Mouse (Mus musculus): ENCODE data around the gene Slc2a9. TPM values are rescaled to one million over a fixed set of nuclear protein-coding genes. Genes with fewer than 3 reads are reported as not detected.

The Slc2a9 gene
- polyA plus RNA-seq, 1 experiment from 2014 or later, result 0.64 TPM

GRCm38 (mm10) chr5:38302651-38303050 is 200.3 kb downstream of the Slc2a9 start:
- H3K4me1 ChIP-seq (replicated peaks), result no peaks in the 10 kb centered on the region
- H3K9ac ChIP-seq, result no peak overlapping the region
- H3K36me3 ChIP-seq, result no peaks in the 10 kb centered on the region
- no peak overlapping the region for H3K27ac ChIP-seq (replicated peaks)
- H3K4me3 ChIP-seq, result no peak overlapping the region
- H3K4me2 ChIP-seq, result no peak overlapping the region
- ATAC-seq (ENCODE audit: low read depth), result no peak
- H3K27me3 ChIP-seq, result no peaks in the 10 kb centered on the region; the same call in 1 of the 2 replicates
- 21% methylated on average over 12 of the region's 12 CpGs for WGBS
- no peaks in the 10 kb centered on the region for H3K9me3 ChIP-seq

- Histone ChIP-seq H3K9ac (no peak overlapping the region), H3K9me3 (no peaks in the 10 kb centered on the region), H3K4me1 (replicated peaks) (no peaks in the 10 kb centered on the region), H3K27me3 (no peaks in the 10 kb centered on the region; the same call in 1 of the 2 replicates), H3K4me2 (no peak overlapping the region), H3K4me3 (no peak overlapping the region), H3K27ac (replicated peaks) (no peak overlapping the region), H3K36me3 (no peaks in the 10 kb centered on the region)
- 90% methylated on average over 12 of the region's 12 CpGs for WGBS
- ATAC-seq (ENCODE audit: low read depth), result no peak
Measured at GRCm38 (mm10) chr5:38301761-38302411, 201.1 kb downstream of the Slc2a9 start.

Other genes with a start within 250 kb of the Slc2a9 start
- gene Tmem128, start 243.0 kb downstream of the Slc2a9 start, polyA plus RNA-seq (2015; fragmentation: Nextera tagmentation; extraction: Ambion mirVana), result 114 and 116 TPM in 2 replicates
- gene Otop1, start 227.2 kb downstream of the Slc2a9 start, polyA plus RNA-seq (2015; fragmentation: Nextera tagmentation; extraction: Ambion mirVana), result not detected in 2 replicates
- 0.27 and 0.28 TPM in 2 replicates for gene Drd5, start 183.8 kb downstream of the Slc2a9 start, polyA plus RNA-seq (2015; fragmentation: Nextera tagmentation; extraction: Ambion mirVana)
- gene Wdr1, start 60.1 kb upstream of the Slc2a9 start, polyA plus RNA-seq (2015; fragmentation: Nextera tagmentation; extraction: Ambion mirVana), result 148 and 172 TPM in 2 replicates
- gene Zfp518b, start 181.7 kb upstream of the Slc2a9 start, polyA plus RNA-seq (2015; fragmentation: Nextera tagmentation; extraction: Ambion mirVana), result 37.8 and 39.6 TPM in 2 replicates